Mouse (Mus musculus) forebrain, embryonic 15.5 days (tissue): ENCODE measurements around the gene Rai14. TPM values are rescaled to one million over a fixed set of nuclear protein-coding genes. Genes with fewer than 3 reads are reported as not detected.

ENCODE experiments used
- ATAC-seq: fragments of 200-750 bp; cut with Nextera tagmentation; replicated peaks from 2 replicates; pipeline ENCODE4 v1.8.0; 2017; ENCODE audit warnings: mild to moderate bottlenecking, moderate TSS enrichment, moderate library complexity
- H3K27ac ChIP-seq: fragments of 300-500 bp; sonication (generic); replicated peaks from 2 replicates; pipeline ENCODE4 v1.5.1; 2015; ENCODE audit warnings: mild to moderate bottlenecking, inconsistent platforms
- H3K27me3 ChIP-seq: fragments of 300-500 bp; sonication (generic); 2 replicates; pipeline ENCODE4 v1.6.1; 2015; ENCODE audit warnings: inconsistent platforms
- H3K36me3 ChIP-seq: fragments of 300-500 bp; sonication (generic); 2 replicates; pipeline ENCODE4 v1.6.1; 2015; ENCODE audit warnings: mild to moderate bottlenecking, inconsistent platforms
- H3K4me1 ChIP-seq: fragments of 300-500 bp; sonication (generic); 2 replicates; pipeline ENCODE4 v1.6.1; 2015; ENCODE audit warnings: inconsistent platforms
- H3K4me2 ChIP-seq: fragments of 300-500 bp; sonication (generic); replicated peaks from 2 replicates; pipeline ENCODE4 v1.6.1; 2015; ENCODE audit warnings: mild to moderate bottlenecking, inconsistent platforms
- H3K4me3 ChIP-seq: fragments of 300-500 bp; sonication (generic); 2 replicates; pipeline ENCODE4 v1.5.1; 2015; ENCODE audit warnings: mild to moderate bottlenecking, inconsistent platforms
- H3K9ac ChIP-seq: fragments of 300-500 bp; sonication (generic); replicated peaks from 2 replicates; pipeline ENCODE4 v1.6.1; 2015; ENCODE audit warnings: mild to moderate bottlenecking, inconsistent platforms
- H3K9me3 ChIP-seq: fragments of 300-500 bp; sonication (generic); 2 replicates; pipeline ENCODE4 v1.6.1; 2016; ENCODE audit warnings: inconsistent platforms
- WGBS: fragments of 180-500 bp; shearing (Covaris S2); methylation state at CpG from one replicate; pipeline ENCODE4 v1.1.7; 2015; ENCODE audit warnings: mixed read lengths; 5-methylcytosine and 5-hydroxymethylcytosine counted together
- polyA plus RNA-seq: library from polyadenylated mRNA; unstranded; fragments of >200 nt; fragmentation: Nextera tagmentation; extraction: Ambion mirVana; gene quantifications from 2 replicates; pipeline ENCODE4 v1.2.1, GENCODE M21; 2015

The Rai14 gene
- polyA plus RNA-seq, 1 experiment from 2014 or later, result 37.4 TPM

DNA sequence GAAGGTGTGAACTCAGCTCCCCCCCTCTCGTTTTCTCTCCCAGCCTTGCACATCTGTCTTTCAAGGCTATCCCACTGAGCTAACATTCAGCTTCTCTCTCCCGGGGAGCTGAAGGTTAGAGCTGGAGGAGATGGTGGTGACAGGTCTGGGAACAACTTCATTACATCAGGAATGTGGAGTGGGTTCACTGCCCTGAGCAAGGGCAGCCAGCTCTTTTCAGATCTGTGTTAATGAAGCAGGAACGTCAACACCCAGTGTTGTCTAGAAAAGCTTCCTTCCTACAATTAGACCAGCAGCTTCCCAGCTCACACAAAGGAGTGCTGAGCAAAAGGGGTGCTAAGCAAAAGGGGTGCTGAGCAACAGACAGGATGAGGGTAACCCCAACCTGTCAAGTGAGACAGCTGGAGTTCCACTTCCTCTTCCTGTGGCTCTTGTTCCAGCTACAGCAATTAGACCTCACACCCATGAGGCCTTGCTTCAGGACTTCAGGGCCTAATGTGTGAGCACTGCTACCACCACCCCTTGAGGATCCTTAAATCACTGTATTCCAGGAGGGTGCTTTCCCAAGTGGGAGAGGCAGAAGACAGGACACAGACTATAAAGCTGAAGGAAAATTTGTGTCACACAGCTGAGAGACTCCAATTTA is 52.3 kb downstream of the Rai14 start:
- H3K9me3 ChIP-seq, result no peaks in the 10 kb centered on the region
- H3K27ac ChIP-seq, result peak overlapping the region; percentile 25; the same call in 1 of the 2 replicates
- H3K9ac ChIP-seq, result no peak overlapping the region
- H3K4me1 ChIP-seq, result no peaks in the 10 kb centered on the region
- ATAC-seq, result peak; percentile 69
- no peaks in the 10 kb centered on the region for H3K36me3 ChIP-seq
- H3K4me2 ChIP-seq, result no peak overlapping the region
- no peak overlapping the region for H3K4me3 ChIP-seq
- H3K27me3 ChIP-seq, result no peaks in the 10 kb centered on the region
- WGBS, result 31% methylated on average over 3 of the region's 3 CpGs

DNA sequence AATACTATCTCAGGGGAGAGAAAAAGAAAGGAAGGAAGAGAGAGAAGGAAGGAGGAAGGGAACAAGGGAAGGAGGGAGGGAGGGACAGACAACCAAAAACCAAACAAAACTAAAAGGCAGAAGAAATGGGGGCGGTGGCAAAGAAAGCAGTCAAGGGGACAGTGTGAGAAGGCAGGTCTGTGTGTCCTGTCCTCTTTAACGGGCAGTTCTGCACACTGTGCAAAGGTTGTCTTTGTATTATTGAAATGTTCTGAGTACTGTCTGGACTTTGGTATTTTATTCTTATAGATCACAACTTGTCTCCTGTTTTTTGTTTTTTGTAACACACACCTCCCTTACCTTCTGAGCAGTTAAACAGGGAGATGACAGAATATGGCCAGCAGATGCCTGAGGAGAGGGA is 55.6 kb downstream of the Rai14 start:
- peaks cover 26% of the 10 kb centered on the region for H3K4me1 ChIP-seq
- no peaks in the 10 kb centered on the region for H3K27me3 ChIP-seq
- H3K27ac ChIP-seq, result no peak overlapping the region
- no peak overlapping the region for H3K9ac ChIP-seq
- H3K4me3 ChIP-seq, result no peak overlapping the region
- 93% methylated on average over 2 of the region's 2 CpGs for WGBS
- H3K9me3 ChIP-seq, result no peaks in the 10 kb centered on the region
- no peak for ATAC-seq
- no peaks in the 10 kb centered on the region for H3K36me3 ChIP-seq
- no peak overlapping the region for H3K4me2 ChIP-seq

DNA sequence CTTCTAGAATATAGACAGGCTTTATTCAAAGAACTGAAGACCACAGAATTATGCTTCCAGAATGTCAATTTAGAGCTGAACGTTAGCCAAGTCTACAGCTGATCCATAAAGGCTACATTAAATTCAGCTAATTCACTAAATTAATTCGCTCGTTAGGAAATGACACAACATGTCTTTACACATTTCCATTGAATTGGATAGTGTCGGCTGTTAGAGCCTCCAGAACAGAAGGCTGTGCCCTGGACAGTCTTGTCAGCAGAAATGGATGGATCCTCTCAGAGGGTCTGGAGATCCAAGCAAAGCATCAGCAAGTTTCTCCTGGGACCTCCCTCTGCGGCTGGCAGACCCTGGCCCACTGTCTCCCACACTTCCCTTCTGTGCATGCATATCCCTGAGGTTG is 58.3 kb downstream of the Rai14 start:
- Histone ChIP-seq H3K36me3 (no peaks in the 10 kb centered on the region), H3K4me1 (peaks cover 26% of the 10 kb centered on the region), H3K4me2 (no peak overlapping the region), H3K9me3 (no peaks in the 10 kb centered on the region), H3K9ac (no peak overlapping the region), H3K27ac (peak overlapping the region; percentile 55), H3K4me3 (no peak overlapping the region), H3K27me3 (no peaks in the 10 kb centered on the region)
- WGBS, result 26% methylated on average over 5 of the region's 5 CpGs
- ATAC-seq, result peak; percentile 46

DNA sequence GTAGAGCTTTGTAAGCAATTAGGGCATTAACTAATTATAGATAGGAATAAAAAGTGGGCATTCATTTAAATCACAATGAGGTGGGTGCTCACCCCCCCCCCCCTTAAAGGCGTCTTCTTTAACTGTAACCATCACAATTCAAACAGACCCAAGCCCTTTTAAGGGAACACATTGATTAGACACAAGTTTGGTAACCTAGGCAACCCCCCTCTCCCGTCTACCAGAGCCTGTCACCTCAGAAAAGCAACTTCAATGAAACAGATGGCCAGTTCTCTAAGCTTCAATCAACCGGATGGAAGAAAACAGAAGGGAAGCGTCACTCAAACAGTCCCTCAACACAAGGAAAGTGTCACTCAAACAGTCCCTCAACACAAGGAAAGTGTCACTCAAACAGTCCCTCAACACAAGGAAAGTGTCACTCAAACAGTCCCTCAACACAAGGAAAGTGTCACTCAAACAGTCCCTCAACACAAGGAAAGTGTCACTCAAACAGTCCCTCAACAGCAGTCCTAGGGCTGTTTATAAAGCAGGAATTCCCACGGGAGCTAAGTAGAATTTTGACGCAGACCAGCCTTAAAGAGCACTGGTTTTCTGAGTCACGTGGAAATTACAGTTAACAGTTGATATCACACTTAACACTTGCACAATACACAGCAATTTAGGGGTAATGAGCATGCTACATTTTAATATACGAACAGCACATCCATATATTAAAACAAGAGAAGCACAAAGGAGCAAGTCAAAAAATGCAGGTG is 59.1 kb downstream of the Rai14 start:
- Histone ChIP-seq H3K9me3 (no peaks in the 10 kb centered on the region), H3K27ac (peak overlapping the region; percentile 55)
- WGBS, result 9% methylated on average over 8 of the region's 8 CpGs

DNA sequence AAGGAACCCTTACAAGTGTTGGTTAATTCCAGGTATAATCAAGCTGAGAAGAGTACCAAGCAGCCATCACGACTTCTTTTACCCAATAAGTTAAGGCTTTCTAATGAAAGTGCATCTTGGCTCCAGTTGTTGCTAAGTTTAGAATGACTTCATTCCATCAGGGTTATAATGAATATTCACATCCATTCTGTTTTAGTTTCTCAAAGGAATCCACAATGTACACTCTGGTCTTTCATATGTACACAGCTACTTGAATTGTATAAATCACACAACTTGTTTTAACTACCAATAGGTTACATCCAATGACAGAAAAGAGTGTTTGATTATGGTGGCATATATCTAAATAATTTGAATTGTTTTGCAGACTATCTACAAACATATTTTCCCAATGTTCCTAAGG is 59.7 kb downstream of the Rai14 start:
- Histone ChIP-seq H3K9ac (no peak overlapping the region), H3K36me3 (no peaks in the 10 kb centered on the region), H3K27ac (peak overlapping the region; percentile 27), H3K4me1 (peaks cover 26% of the 10 kb centered on the region), H3K4me3 (no peak overlapping the region), H3K9me3 (no peaks in the 10 kb centered on the region), H3K27me3 (no peaks in the 10 kb centered on the region), H3K4me2 (no peak overlapping the region)
- 37% methylated on average over 1 of the region's 1 CpGs for WGBS
- ATAC-seq, result peak; percentile 39

More for the DNA sequence above, 59.1 kb downstream of the Rai14 start:
- ATAC-seq, result peak; percentile 95
- H3K9ac ChIP-seq, result no peak overlapping the region
- peaks cover 26% of the 10 kb centered on the region for H3K4me1 ChIP-seq
- H3K4me3 ChIP-seq, result no peak overlapping the region
- H3K27me3 ChIP-seq, result no peaks in the 10 kb centered on the region
- H3K4me2 ChIP-seq, result no peak overlapping the region
- H3K36me3 ChIP-seq, result no peaks in the 10 kb centered on the region

DNA sequence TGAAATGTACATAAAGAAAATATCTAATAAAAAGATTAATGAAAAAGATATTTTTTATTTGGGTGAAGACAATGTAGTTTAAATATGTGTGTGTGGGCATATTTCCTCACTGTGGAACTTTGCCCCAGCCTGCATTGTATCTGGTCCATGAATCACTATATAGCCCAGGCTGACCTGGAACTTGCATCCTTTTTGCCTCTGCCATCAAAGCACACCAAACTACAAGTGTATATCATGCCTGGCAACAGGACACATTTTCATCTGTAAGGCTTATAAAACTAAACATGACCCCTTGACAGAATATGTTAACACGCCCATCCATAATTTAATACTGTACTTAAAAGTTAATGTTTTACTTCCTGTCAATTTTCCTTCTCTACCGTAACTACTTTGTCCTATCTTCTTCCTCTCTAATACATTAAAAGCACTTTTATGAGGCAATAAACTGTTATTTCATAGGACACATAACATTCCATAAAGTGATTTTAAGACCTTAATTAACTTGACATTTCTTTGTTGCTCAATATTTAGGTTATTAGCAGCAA is 61.4 kb downstream of the Rai14 start:
- no peak for ATAC-seq
- no peaks in the 10 kb centered on the region for H3K36me3 ChIP-seq
- no peak overlapping the region for H3K9ac ChIP-seq
- H3K4me3 ChIP-seq, result no peak overlapping the region
- no peak overlapping the region for H3K27ac ChIP-seq
- H3K27me3 ChIP-seq, result no peaks in the 10 kb centered on the region
- no peak overlapping the region for H3K4me2 ChIP-seq
- H3K4me1 ChIP-seq, result peaks cover 38% of the 10 kb centered on the region
- 96% methylated on average over 2 of the region's 2 CpGs for WGBS
- no peaks in the 10 kb centered on the region for H3K9me3 ChIP-seq

DNA sequence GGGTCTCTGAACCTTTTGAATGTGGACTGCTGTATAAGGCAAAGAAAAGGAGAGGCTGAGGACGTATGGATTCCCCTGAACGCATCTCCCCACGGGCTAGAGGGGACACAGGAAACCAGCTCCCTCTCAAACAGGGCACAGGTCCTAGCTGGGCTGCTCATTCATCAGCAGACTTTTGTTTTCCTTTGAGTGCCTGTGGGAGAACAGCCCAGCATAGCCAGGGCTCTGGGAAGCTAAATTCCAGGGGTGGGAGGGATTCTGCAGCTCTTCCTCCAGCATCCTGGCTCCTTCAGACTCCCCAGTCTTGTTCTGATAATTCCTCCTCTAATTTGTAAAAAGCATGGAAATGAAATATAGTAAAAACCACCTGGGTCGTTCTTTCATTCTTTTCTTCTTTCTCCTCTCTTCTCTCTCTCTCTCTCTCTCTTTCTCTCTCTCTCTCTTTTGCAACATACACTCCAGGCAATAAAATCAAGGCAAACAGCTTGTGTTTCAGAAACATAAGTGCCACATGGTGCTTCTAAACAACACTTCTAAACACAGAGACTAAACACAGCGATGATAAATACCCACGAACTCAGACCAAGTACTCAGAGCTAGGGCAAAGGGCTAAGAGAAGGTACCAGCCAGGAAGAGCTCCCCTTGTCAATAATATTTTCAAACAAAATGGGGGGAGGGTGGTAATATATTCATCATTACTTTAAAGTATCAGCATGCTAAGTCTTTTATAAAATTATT is 65.9 kb downstream of the Rai14 start:
- H3K9me3 ChIP-seq, result no peaks in the 10 kb centered on the region
- H3K4me3 ChIP-seq, result no peak overlapping the region
- peak; percentile 87 for ATAC-seq
- peak overlapping the region; percentile 56 for H3K27ac ChIP-seq
- H3K4me2 ChIP-seq, result 0 out of 2 replicates have a peak overlapping the region, but pooled peaks have one; percentile 6
- no peaks in the 10 kb centered on the region for H3K36me3 ChIP-seq
- peaks cover 26% of the 10 kb centered on the region for H3K4me1 ChIP-seq
- no peaks in the 10 kb centered on the region for H3K27me3 ChIP-seq
- WGBS, result 7% methylated on average over 6 of the region's 6 CpGs
- H3K9ac ChIP-seq, result peak overlapping the region; percentile 24; the same call in 1 of the 2 replicates

DNA sequence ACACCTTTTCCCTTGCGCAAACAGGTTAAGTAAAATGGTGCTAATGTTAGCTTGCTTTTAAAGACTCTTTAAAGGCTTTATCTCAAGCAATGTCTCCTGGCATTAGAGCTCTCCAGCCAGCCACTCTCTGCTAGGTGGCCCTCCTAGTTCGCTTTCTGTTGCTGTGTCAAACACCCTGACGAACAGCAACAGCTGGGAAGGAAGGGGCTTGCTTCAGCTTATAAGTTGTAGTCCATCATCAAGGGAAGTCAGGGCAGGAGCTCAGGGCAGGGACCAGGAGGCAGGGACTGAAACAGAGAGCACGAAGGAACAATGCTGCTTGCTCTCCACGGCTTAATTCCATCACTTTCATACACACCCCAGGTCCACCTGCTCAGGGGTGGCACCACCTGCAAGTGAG is 68.1 kb downstream of the Rai14 start:
- Histone ChIP-seq H3K36me3 (no peaks in the 10 kb centered on the region), H3K9me3 (no peaks in the 10 kb centered on the region), H3K4me3 (no peak overlapping the region), H3K4me1 (peaks cover 36% of the 10 kb centered on the region), H3K4me2 (no peak overlapping the region), H3K9ac (no peak overlapping the region), H3K27me3 (no peaks in the 10 kb centered on the region), H3K27ac (no peak overlapping the region)
- WGBS, result 68% methylated on average over 5 of the region's 5 CpGs
- ATAC-seq, result no peak

DNA sequence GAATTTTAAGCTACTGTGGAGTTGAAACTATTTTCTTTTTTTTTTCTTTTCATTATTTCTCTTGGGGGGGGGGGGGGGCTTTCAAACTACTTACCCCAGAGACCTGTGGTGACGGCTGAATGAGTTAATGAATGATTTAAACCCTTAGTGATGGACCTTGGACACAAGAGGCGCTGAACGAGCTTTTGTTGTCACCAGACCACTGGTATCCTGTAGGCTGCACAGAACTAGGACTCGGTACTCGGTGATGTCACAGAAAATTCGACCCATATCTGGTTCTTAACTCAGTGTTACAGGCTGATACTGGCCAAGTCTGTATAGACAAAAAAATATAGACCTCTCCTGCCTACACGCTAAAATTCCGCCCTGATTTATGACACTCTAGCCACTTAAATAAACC is 69.3 kb downstream of the Rai14 start:
- Histone ChIP-seq H3K27me3 (no peaks in the 10 kb centered on the region), H3K27ac (no peak overlapping the region), H3K4me1 (peaks cover 36% of the 10 kb centered on the region), H3K36me3 (no peaks in the 10 kb centered on the region), H3K9ac (no peak overlapping the region), H3K9me3 (no peaks in the 10 kb centered on the region), H3K4me3 (no peak overlapping the region), H3K4me2 (no peak overlapping the region)
- ATAC-seq, result no peak
- 39% methylated on average over 8 of the region's 8 CpGs for WGBS

DNA sequence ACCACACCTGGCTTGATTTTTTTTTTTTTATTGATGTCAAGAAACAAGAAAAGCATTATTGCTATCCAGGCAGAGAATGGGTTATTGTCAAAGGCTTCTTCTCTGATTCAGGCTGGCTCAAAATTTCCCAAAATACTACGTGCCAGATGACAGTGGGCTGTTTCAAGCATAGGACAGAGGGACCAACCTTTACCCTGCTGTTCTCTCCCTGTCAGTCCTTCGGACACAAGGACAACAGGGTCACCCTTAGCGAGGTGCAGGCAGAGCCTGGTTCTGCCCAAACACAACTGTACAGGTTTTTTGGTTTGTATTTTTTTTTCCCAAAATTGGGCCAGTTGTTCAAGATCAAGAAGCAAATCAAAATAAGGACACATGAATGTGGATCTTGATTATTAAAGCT is 70.6 kb downstream of the Rai14 start:
- peaks cover 33% of the 10 kb centered on the region for H3K4me1 ChIP-seq
- no peak overlapping the region for H3K4me3 ChIP-seq
- no peak overlapping the region for H3K4me2 ChIP-seq
- WGBS, result 84% methylated on average over 3 of the region's 3 CpGs
- H3K27me3 ChIP-seq, result no peaks in the 10 kb centered on the region
- ATAC-seq, result no peak
- no peaks in the 10 kb centered on the region for H3K36me3 ChIP-seq
- H3K27ac ChIP-seq, result no peak overlapping the region
- H3K9me3 ChIP-seq, result no peaks in the 10 kb centered on the region
- H3K9ac ChIP-seq, result no peak overlapping the region

DNA sequence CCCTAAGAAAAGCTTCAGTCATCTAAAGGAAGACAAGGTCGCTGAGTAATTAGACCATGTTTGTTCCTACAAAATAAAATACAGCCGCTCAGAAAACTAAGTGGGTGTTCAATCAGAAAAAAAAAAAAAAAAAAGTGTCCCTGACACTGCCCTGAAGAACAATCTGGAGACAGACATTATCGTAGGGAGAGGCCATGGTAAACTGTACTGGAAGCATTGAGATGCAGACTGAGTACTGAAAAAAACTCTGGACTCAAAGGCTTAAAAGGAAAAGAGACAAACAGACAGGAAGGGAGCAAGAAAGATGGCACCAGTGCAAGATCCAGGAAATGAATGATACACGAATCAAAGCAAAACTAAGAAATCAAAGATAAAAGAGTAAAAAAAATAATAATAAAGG is 71.2 kb downstream of the Rai14 start:
- H3K27ac ChIP-seq, result no peak overlapping the region
- no peak overlapping the region for H3K4me3 ChIP-seq
- H3K9me3 ChIP-seq, result no peaks in the 10 kb centered on the region
- no peaks in the 10 kb centered on the region for H3K36me3 ChIP-seq
- H3K4me1 ChIP-seq, result peaks cover 27% of the 10 kb centered on the region
- ATAC-seq, result no peak
- no peaks in the 10 kb centered on the region for H3K27me3 ChIP-seq
- no peak overlapping the region for H3K9ac ChIP-seq
- WGBS, result 27% methylated on average over 4 of the region's 4 CpGs
- H3K4me2 ChIP-seq, result no peak overlapping the region

DNA sequence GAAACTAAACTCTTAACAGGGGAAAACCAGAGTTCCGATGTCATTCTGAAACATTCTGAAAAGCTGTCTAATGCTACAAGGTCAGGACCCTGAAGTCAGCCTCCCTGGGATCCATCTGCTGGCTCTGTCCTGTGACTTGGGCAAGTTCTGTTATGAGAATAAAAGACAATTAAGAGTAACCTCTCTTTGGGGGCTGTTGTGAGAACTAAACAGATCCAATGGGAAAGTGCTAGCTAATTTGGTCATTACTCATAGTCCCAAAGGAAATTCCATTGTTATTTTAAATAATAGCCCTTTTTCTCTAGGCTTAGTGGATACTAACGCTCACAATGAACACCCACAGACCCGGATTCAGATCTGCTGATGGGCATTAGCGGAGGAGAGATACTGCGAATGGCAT is 72.0 kb downstream of the Rai14 start:
- Histone ChIP-seq H3K4me1 (peaks cover 19% of the 10 kb centered on the region), H3K27me3 (no peaks in the 10 kb centered on the region), H3K4me3 (no peak overlapping the region), H3K4me2 (no peak overlapping the region), H3K9ac (no peak overlapping the region), H3K27ac (no peak overlapping the region), H3K9me3 (no peaks in the 10 kb centered on the region), H3K36me3 (no peaks in the 10 kb centered on the region)
- 9% methylated on average over 5 of the region's 5 CpGs for WGBS
- no peak for ATAC-seq
